Mouse (Mus musculus) liver, postnatal 0 days (tissue): ENCODE results near the gene Otulinl. TPM values are rescaled to one million over a fixed set of nuclear protein-coding genes. Genes with fewer than 3 reads are reported as not detected.

ENCODE experiments used
- ATAC-seq: fragments of 200-750 bp; cut with Nextera tagmentation; 2 replicates; pipeline ENCODE4 v1.8.0; 2017; ENCODE audit warnings: mild to moderate bottlenecking, moderate library complexity
- DNase-seq: peaks from one replicate; pipeline ENCODE4 v3.0.0-alpha.2; 2016
- H3K27ac ChIP-seq: fragments of 300-500 bp; sonication (generic); 2 replicates; pipeline ENCODE4 v1.5.1; 2014; ENCODE audit warnings: antibody characterized with exemption, moderate library complexity, mild to moderate bottlenecking, low read depth
- H3K27me3 ChIP-seq: fragments of 300-500 bp; sonication (generic); 2 replicates; pipeline ENCODE4 v1.6.1; 2014; ENCODE audit warnings: low read length, control low read depth, mixed read lengths; ENCODE audit not compliant: insufficient read depth
- H3K36me3 ChIP-seq: fragments of 300-500 bp; sonication (generic); replicated peaks from 2 replicates; pipeline ENCODE4 v1.6.1; 2014; ENCODE audit warnings: mild to moderate bottlenecking, control low read depth, low read length, moderate library complexity, mixed read lengths; ENCODE audit not compliant: insufficient read depth
- H3K4me1 ChIP-seq: fragments of 300-500 bp; sonication (generic); 2 replicates; pipeline ENCODE4 v1.6.1; 2014; ENCODE audit warnings: antibody characterized with exemption, mild to moderate bottlenecking, control low read depth; ENCODE audit not compliant: insufficient read depth
- H3K4me2 ChIP-seq: fragments of 300-500 bp; sonication (generic); 2 replicates; pipeline ENCODE4 v1.6.1; 2014; ENCODE audit warnings: low read depth, mild to moderate bottlenecking, low read length, moderate library complexity, mixed read lengths
- H3K4me3 ChIP-seq: fragments of 300-500 bp; sonication (generic); 2 replicates; pipeline ENCODE4 v1.5.1; 2014; ENCODE audit warnings: low read depth, low read length
- H3K9ac ChIP-seq: fragments of 300-500 bp; sonication (generic); replicated peaks from 2 replicates; pipeline ENCODE4 v1.6.1; 2014; ENCODE audit warnings: mild to moderate bottlenecking, moderate library complexity
- H3K9me3 ChIP-seq: fragments of 300-500 bp; sonication (generic); 2 replicates; pipeline ENCODE4 v1.6.1; 2016; ENCODE audit warnings: mild to moderate bottlenecking, control low read depth, low read length, mixed read lengths
- CTCF ChIP-seq: sonication (generic); IDR thresholded peaks from 2 replicates; pipeline ENCODE4 v1.5.1; 2016; ENCODE audit warnings: antibody characterized with exemption, low read depth
- EP300 ChIP-seq: IDR thresholded peaks from 2 replicates; pipeline ENCODE4 v1.6.1; 2016; ENCODE audit warnings: antibody characterized with exemption, low read depth, mild to moderate bottlenecking
- WGBS: fragments of 180-500 bp; shearing (Covaris S2); extraction: QIAGEN DNeasy Blood & Tissue Kit; methylation state at CpG from one replicate; pipeline ENCODE4 v1.1.7; 2014; ENCODE audit not compliant: insufficient replicate concordance; 5-methylcytosine and 5-hydroxymethylcytosine counted together
- polyA plus RNA-seq: library from polyadenylated mRNA; unstranded; fragments of >200 nt; fragmentation: Nextera tagmentation; extraction: Ambion mirVana; gene quantifications from 2 replicates; pipeline ENCODE4 v1.2.1, GENCODE M21; 2015

The Otulinl gene
- polyA plus RNA-seq, 1 experiment from 2014 or later, result 12.3 TPM

DNA sequence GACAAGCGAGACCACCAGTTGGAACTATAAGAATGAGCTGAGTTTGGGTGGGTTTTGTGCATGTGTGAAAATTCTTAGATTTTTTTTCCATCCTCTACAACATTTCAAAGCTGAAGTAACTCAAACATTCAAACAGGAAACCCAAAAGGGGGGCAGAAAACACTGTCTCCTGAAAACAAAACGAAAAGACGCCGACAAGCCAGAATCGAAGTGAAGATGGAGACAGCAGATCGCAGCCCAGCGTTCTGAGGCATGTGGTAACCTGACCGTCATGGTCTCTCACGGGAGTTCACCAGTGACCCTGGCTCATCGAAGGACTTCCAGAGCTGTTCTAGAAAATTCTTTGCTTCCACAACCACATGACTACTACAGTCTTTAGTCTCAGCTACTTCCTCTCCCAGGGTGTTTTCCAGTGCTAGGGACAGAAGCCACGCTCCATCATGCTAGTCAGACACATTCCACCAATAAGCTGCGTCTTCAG is 11.4 kb downstream of the Otulinl start:
- H3K36me3 ChIP-seq, result no peaks in the 10 kb centered on the region
- TF ChIP-seq CTCF (no peak), EP300 (no peak)
- H3K27ac ChIP-seq, result no peak overlapping the region
- WGBS, result 73% methylated on average over 12 of the region's 12 CpGs
- no peaks in the 10 kb centered on the region for H3K27me3 ChIP-seq
- no peak for DNase-seq
- peaks cover 2% of the 10 kb centered on the region for H3K4me1 ChIP-seq
- no peak overlapping the region for H3K4me2 ChIP-seq
- ATAC-seq, result no peak
- no peak overlapping the region for H3K9ac ChIP-seq
- H3K4me3 ChIP-seq, result no peak overlapping the region
- H3K9me3 ChIP-seq, result no peaks in the 10 kb centered on the region

DNA sequence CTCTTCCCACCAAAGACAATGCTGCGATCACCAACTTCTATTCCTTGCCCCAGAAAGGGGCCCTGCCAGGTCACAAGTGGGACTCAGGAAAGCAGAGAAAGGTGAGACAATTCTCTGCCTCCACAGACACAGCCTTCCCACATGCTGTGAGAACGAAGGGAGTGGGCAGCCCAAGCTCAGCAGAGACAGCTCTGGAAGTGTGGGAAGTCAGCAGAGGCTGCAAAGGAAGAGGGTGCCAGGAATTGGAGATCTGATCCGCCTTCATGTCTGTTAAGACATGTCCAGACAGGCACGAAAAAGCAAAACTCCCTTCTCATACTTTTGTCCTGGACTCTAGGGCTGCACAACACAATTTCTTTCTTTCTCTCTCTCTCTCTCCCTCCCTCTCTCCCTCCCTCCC is 12.1 kb downstream of the Otulinl start:
- no peak overlapping the region for H3K4me3 ChIP-seq
- no peak overlapping the region for H3K27ac ChIP-seq
- WGBS, result 76% methylated on average over 4 of the region's 4 CpGs
- H3K9ac ChIP-seq, result no peak overlapping the region
- H3K27me3 ChIP-seq, result no peaks in the 10 kb centered on the region
- ATAC-seq (no peak), DNase-seq (no peak)
- TF ChIP-seq CTCF, result no peak
- TF ChIP-seq EP300, result no peak
- H3K36me3 ChIP-seq, result no peaks in the 10 kb centered on the region
- H3K4me2 ChIP-seq, result no peak overlapping the region
- H3K9me3 ChIP-seq, result no peaks in the 10 kb centered on the region
- peaks cover 2% of the 10 kb centered on the region for H3K4me1 ChIP-seq

DNA sequence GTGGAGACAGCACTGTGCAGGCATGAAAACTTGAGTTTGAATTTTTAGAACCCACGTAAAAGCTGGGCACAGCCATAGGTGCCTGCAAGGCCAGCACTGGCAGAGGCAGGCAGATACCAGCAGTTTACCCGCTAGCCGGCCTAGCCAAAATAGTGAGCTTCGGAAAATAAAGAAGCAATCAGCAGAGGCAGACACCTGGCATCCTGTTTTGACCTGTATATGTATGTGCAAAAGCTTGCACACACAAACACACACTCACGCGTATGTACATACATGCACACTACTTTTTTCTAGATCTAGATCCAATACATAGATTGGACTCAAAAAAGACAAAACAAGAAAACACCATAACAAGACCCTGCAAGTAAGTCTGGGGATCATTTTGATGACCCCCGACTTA is 12.8 kb downstream of the Otulinl start:
- H3K27ac ChIP-seq, result no peak overlapping the region
- no peaks in the 10 kb centered on the region for H3K9me3 ChIP-seq
- peaks cover 2% of the 10 kb centered on the region for H3K4me1 ChIP-seq
- no peak overlapping the region for H3K4me3 ChIP-seq
- no peaks in the 10 kb centered on the region for H3K27me3 ChIP-seq
- no peak for ATAC-seq
- no peak overlapping the region for H3K9ac ChIP-seq
- H3K4me2 ChIP-seq, result no peak overlapping the region
- no peaks in the 10 kb centered on the region for H3K36me3 ChIP-seq
- TF ChIP-seq EP300, result no peak
- no peak for TF ChIP-seq CTCF
- WGBS, result 79% methylated on average over 7 of the region's 7 CpGs
- no peak for DNase-seq

DNA sequence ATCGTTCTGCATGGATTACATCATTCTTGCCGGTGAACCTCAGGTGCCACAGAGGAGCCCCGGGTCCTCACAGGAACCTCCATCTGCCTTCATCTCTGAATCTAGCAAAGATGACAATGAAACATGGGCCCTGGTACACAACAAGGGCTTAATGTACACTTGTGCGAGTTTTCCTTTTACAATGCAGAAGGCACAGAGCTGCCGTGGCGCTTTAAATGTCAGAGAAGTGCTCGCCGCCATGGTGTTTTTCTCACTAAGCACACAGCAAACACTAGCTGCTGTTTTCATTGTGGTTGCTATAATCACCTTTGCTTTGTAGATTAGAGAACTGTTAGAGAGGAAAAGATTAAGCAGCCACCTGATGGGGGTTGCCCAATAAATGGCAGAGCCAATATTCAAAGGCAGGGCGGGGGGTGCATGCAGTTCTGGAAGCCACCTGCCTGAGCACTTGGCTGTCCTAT is 13.3 kb downstream of the Otulinl start:
- 59% methylated on average over 9 of the region's 9 CpGs for WGBS

DNA sequence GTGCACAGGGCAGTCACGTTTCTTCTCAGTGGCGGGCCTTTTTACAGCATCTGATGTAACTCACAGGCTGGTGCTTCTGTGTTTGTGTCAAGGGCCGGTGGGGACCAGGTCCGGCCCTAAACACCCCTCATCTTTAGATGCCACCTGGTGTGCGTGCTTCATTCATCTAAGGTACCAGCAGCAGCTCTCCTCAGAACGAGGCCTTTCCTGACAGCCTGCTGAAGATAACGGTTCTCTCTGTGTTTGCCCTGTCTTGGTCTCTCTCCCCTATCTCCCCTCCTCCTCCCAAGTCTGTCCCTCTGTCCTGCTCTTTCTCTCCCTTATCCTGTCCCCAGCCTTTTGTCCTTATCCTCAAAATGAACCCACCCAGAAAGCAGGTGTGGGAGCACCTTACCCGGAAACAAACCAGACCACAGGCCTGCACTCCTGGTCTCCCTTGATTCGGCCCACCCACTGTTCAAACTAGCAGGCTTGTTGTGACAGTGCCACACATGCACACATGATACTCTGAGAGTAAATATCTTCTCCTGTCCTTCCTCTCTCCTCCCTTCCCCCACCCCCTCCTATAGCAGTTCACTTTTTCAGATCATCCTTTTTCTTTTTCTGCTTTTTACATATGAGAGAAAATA is 14.4 kb downstream of the Otulinl start:
- Histone ChIP-seq H3K27ac (no peak overlapping the region), H3K27me3 (no peaks in the 10 kb centered on the region), H3K4me1 (no peaks in the 10 kb centered on the region; the same call in none of the 2 replicates), H3K9me3 (no peaks in the 10 kb centered on the region), H3K4me3 (no peak overlapping the region), H3K4me2 (no peak overlapping the region), H3K9ac (no peak overlapping the region), H3K36me3 (no peaks in the 10 kb centered on the region)
- TF ChIP-seq CTCF, result no peak
- TF ChIP-seq EP300, result no peak
- no peak for DNase-seq
- 37% methylated on average over 9 of the region's 9 CpGs for WGBS
- ATAC-seq, result 0 out of 2 replicates have a peak, but pooled peaks have one; percentile 20

More for the DNA sequence above, 13.3 kb downstream of the Otulinl start:
- Histone ChIP-seq H3K4me3 (no peak overlapping the region), H3K4me1 (peaks cover 2% of the 10 kb centered on the region), H3K36me3 (no peaks in the 10 kb centered on the region), H3K9ac (no peak overlapping the region), H3K27ac (no peak overlapping the region), H3K27me3 (no peaks in the 10 kb centered on the region), H3K9me3 (no peaks in the 10 kb centered on the region), H3K4me2 (no peak overlapping the region)
- DNase-seq (no peak), ATAC-seq (no peak)
- TF ChIP-seq EP300 (no peak), CTCF (no peak)

DNA sequence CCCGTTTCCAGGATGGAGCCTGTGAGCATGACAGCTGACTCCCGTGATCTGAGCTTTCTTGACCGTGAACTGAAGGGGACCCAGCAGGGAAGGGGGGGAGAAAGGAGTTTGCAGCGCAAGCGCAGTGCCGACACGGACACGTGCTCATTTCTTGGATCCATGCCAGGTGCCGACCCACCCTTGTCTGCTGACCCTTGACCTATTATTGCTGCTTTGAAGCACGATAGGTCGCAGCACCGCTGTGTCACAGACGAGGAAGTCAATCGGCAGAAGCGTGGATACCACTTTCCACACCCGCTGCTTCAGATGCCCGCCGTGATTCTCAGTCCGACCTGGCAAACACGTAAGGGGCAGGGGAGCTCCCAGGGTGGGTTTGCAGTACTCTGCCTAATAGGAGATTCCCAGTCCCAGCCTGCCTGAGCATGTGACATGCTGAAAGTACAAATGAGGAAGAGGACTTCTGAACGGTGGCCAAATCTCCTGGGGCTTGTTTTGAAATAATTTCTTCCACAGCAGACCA is 15.9 kb downstream of the Otulinl start:
- Histone ChIP-seq H3K4me1 (no peaks in the 10 kb centered on the region), H3K27me3 (no peaks in the 10 kb centered on the region), H3K27ac (peak overlapping the region; percentile 9; the same call in 1 of the 2 replicates), H3K9me3 (no peaks in the 10 kb centered on the region), H3K4me3 (no peak overlapping the region), H3K36me3 (no peaks in the 10 kb centered on the region), H3K4me2 (no peak overlapping the region), H3K9ac (no peak overlapping the region)
- WGBS, result 58% methylated on average over 21 of the region's 21 CpGs
- ATAC-seq (no peak), DNase-seq (no peak)
- TF ChIP-seq CTCF (no peak), EP300 (no peak)
